Mouse (Mus musculus) lung, adult 2 months (tissue): ENCODE data around the gene Ipo8.

Experiments used
- CTCF ChIP-seq: fragments of 200-500 bp; IDR thresholded peaks from 2 replicates; pipeline ENCODE4 v1.5.1; 2011; ENCODE audit warnings: mild to moderate bottlenecking, low read length, control low read depth; ENCODE audit not compliant: insufficient read depth
- POLR2A ChIP-seq: fragments of 200-500 bp; IDR thresholded peaks from 2 replicates; pipeline ENCODE4 v1.6.1; 2011; ENCODE audit warnings: low read depth, mild to moderate bottlenecking, control low read depth, low read length, borderline replicate concordance; ENCODE audit errors: extremely low read depth

DNA sequence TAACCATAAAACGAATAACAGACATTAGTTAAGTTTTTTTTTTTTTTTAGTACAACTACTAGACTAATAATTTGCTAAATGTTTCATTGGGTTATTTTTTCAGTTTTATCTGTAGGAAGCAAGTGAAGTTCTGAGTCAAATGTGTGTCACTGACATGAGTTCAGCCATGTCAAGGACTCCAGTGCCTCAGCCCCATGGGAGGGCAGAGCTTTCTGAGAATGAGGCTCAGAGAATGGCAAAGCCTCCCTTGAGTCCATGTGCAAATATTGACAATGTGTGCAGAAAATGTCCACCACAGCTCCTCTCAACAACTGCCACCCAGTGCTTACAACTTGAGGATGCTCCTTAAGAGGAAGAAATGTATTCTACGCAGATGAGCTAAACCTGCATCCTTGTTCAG lies 55.0 kb downstream of the Ipo8 start:
- TF ChIP-seq POLR2A (no peak), CTCF (no peak)
